Mouse (Mus musculus) thymus, postnatal 36 days (tissue): ENCODE measurements at regions not wholly inside any gene's neighbourhood (a gene's known extent, or its start where the extent isn't known, plus 50 kb on each side); places are given as distances from the start of the nearest gene placed in this dataset.

ENCODE experiments used
- DNase-seq, 2 experiments: peaks; one replicate each; pipeline ENCODE4 v3.0.0; 2022; ENCODE audit warnings: mixed read lengths in 2 of 2

DNA sequence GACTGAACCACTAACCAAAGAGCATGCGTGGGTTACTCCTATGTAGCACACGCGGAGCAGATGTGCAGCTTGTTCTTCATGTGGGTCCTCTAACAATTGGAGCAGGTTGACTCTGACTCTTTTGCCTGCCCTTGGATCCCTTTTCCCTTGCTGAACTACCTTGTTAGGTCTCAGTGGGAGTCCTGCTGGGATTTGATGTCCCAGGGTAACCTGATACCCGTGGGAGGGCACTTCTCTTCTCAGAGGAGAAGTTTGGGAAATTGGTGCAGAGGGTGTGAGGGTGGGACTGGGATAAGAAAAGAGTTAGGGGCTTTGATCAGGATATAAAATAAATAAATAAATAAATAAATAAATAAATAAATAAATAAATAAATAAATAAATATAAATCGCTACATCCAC, 179.7 kb upstream of the Tas2r134 start:
- DNase-seq, result no peak

DNA sequence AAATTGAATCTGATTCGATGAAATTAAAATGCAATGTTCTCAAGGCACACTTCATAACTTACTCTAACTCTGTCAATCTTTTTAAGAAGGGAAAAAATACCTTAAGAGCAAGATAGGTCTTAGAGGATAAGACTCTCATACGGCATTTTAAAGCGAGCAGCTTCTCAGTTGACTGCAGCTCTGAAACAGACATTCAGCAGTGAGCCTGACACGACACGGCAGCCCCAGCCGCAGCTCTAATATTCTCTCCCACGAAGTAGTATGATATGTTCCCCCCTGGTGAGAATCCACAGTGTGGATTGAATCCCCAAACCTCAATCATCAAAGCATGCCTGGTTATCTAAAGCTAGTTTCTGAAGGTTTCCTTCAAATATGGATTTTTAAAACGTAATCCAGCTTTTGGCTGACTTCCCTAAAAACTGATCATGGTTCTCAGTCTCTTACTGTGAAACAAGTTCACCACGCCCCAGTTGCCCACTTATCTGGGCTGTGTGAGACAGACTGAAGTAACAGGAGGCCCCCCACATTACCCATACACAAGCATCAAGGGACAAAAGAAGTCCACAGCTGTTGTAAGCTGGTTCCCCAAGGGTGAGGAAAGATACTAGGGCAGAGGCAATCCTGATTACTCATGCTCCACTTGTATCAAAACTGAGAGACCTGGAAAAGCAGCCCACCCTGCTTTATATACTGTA, 182.8 kb upstream of the Tas2r134 start:
- DNase-seq, result no peak

DNA sequence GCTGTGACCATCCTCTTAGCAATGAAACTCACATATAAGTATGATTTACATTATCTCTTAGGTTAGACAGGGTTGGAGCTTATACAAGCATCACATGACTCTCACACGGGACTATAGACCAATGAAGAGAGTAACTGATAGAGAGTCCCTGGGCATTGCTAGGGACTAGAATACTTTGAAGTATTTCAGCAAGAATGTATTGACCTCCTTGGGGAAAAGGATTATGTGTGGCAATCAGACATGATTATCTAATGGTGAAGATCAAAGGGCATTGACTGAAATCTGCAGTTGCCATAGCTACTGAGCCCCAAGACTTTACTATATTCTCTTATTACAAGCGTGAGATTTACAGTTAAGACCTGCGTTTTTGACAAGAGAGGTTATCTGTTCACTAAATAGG, 183.4 kb upstream of the Tas2r134 start:
- no peak for DNase-seq

DNA sequence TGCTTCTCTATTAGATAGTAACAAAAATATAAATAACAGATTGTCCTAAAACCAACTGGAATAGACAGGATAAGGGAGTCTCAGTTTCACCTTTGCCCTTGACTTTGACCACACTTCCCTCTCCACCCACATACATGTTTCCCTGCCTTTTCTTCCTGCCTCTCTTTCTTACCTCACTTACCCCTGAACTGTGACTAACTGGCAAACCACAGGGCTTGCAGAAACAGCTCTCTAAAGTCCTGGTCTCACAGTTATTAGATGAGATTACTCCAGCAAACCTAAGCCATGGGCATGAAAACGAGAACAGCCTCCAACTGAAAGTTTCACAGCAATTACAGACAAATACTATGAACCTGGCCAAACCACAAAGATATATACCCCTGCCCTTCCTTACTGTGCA, 188.3 kb upstream of the Tas2r134 start:
- no peak for DNase-seq

DNA sequence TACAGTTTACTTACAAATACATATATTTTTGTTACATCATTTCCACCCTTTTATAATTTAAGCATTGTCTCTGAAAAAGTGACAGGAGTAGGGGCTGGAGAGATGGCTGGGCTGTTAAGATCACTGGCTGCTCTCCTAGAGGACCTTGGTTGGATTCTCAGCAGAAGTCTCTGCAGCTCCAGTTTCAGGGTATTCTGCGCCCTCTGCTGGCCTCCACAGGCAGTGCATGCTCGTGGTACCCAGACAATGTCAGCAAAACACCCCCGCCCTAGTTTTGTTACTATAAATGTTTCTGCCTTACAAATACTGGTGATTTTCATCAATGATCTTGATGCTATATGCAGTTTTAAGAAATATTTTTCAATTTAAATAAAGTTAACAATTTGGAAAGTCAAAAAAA, 190.7 kb upstream of the Tas2r134 start:
- peak; percentile 49 to 61 for DNase-seq

DNA sequence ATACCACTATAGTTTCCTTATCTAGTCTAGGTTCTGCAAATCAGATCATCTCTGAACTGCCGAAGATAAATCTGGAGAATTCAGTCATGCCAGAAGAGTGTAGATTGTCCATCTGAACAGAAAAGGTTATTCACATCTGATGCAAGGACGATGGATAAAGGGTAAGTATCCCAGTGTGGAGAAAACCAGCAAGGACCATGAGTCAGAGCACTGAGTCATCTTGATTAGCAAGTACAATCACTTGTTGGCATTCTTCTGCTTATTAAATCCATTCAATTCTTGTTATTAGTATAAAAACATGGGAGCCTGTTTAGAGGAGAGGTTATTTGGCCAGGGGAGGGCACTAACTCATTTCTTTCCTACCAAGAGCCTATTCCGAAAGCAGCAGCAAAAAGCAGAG, 195.7 kb upstream of the Tas2r134 start:
- no peak for DNase-seq

DNA sequence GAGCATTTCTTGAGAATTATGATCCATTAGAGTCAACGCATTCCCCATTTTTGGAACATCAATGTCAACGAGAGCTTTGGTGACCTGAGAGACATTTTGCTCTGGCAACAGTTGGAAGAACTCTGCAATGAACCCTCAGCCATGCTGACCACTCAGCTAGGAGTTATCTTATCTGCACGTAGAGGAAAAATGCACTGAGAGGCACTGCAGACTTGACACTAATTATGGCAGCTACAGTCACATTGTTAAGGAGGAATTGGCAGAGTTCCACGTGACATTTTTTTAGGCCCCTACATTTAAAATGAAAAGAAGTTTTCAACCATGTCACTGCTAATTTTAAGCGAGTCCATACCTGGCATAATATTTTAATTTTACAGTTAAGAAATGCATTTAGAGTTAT, 197.6 kb upstream of the Tas2r134 start:
- no peak for DNase-seq

DNA sequence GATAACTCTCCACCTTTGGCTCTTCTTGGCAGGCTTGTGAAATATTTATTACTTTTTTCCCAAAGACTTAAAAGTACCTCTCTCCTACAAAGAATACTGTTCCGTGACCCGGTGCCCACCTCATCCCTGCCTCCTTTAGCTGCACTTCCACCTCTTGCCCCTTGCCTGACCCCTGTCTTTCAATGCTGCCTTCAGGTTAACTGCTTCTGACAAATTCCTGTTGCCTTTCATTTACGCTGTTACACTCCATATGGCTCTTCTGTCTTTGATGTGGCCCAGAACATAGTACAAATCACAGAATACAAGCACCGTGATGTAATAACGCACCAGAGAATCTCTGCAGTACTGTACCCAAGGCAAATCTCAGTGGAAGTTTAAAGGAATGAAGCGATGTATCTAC, 204.9 kb upstream of the Tas2r134 start:
- DNase-seq, result no peak

DNA sequence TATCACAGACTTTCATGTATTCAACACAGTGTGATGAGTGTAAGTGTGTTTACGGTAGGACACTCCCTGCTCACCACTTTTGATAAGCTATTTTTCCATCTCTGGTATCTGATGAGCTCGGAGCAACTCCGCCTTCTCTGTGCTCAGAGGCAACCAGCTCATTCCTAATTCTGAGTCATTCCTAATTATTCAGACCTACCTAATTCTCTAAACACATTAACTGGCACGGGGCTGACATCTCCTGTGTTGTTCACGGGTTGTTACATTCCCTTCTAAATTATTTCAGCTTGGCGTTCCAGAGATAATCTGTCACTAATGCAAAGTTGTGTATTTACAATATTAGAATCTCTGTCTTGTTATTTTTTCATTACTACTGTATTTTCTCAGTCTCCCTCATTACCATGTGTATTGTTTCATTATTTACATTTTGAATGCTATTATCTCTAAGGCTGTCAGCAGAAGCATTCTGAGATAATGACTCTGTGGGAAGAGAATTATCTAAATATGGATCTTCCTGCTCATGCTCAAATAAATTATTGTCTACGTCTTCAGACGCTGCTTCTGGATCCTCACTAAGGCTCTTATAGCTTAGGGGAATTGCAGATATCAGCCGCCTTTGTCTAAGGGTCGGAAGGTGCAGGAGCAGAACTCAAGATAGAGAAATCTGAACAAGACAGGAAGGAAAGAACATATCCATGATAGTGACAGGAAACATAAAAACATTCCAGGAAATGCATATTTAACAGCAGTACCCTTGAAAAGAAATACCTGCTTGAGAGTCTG, 209.2 kb upstream of the Tas2r134 start:
- no peak for DNase-seq

DNA sequence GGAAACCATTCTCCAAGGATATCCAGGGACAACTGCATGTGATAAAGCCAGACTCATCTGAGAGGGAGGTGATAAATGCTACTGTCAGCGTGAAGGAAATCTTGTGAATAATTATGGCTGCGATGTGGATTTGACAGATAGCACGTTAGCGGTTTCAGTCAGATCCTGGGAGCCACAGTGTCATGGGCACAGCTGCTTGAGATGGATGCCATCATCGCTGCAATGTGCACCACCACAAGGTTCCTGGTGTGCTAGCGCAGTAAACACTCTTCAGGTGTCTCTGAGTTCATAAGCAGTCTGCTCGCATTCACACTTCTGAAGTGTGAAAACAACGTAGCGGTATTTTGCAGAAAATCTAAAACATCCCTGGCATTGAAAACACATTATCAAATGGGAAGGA, 238.9 kb upstream of the Tas2r134 start:
- no peak for DNase-seq

DNA sequence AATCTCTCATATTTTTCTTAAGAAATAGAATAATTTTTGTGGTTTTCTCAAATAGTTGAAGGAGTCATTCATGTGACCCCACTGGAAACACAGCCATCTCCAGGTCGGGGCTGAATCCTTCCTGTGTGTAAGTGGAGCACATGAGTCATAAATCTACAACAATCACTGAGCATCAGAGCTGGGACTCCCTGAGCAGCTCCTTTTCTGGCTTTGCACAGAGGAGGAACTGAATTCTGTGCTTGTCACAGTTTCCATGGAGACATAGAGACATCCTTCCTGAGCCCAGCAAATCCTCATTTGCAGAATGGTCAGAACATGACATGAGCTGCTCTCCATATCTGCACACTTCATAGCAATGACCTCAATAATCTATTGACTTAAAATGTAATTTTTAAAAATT, 238.2 kb upstream of the Rnd3 start:
- no peak for DNase-seq

DNA sequence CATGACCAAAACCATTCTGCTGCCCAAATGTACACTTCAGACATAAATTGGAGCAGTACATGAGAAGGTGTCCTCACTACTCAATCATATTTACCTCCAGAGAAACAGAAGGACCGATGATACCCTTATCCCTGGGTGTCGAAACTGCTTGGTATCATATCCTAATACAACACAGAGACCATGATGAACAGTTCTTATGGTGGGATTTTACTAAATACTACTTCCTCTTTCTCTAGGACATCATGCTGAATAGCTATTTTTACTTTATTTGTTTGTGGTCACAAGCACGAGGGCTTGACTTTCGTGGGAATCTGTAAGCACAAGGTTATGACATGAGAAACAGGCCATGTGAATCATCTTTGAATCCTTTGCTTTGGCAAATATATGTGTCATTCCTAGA, 227.7 kb upstream of the Rnd3 start:
- no peak for DNase-seq

DNA sequence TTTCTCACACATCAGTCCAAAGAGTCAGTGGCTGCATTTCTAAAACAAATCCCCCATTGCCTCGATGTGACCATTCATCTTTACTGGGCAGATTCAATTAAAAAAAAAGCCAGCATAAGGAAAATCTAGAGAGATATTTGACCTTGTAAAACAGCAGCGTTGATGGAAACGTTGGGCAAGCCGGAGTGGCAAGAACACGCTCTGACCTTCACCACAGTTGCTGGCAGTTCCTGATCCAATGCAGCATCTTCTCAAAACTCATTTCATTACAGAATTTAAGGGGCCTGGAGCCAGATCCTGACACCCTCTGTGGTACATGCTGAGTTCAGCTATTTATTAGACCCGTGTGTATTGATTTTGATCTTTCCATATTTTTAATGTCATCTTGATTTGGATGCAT, 225.7 kb upstream of the Rnd3 start:
- DNase-seq, result no peak

DNA sequence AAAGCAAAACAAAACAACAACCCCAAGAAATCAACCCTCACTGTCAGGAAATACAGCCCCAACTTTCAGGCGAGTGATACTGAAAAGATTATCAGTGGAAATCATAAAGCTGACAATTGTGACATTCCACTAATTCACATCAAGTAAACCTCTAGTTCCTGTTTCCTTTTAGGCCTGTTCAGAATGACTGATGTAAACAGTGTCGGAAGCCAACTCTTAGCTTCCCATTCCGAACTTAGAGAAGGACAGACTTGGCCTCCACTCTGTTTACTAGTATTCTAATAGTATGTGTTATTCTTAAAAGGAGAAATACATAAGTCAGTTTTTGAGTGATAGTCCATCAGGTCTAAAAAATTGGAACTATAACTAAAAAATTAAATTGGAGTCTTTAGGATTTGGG, 223.9 kb upstream of the Rnd3 start:
- no peak for DNase-seq

DNA sequence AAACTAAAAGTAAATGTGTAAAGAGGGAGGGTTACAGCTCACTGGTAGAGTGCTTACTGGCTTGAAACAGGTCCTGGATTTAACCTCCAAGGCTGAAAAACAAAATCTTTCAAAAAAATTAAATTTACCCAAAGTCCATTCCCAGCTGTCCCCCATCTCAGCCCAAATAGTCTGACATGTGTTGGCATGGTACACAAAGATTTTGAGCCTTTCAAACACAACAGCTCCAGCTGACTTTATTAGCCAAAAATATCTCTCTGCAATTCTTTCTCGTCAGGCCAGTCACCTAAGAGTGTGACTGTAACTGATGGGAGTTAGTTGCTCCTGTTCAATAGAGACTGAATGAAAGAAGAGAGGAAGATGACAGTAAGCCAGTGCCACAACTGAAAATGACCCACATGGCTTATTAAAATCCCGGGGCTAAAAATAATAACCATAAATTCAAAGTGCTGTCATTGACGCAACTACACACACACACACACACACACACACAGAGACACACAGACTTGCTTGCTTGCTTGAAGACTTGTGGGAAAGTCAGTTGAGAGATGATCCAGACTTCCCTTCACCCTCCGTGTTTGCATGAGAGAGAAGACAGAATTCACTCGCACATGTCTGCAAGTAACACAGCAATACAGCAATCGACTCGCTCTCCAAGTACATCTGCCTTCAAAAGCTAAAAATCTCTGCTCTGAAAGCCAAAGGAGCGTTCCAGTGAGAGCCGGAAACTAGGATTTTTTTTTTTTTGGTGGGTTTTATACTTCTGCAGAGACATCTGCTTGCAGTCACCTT, 214.1 kb upstream of the Rnd3 start:
- DNase-seq, result no peak

DNA sequence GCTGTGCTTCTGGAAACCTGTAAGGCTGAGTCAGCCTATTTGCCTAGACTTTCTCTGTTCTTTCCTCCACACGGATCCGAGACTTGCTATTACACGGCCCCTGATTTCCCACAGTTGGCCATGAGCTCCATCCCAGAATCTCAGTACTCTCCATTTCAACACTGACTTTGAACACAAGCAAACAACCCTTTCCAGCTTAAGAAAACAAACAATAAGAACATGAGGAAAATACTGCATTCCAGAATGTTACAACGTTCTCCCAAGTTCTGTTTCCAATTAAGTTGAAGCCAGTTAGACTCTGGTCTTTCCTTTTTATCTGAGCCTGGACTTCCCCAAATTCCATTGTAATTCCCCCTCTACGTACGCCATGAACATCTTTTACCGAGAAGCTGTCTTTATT, 206.4 kb upstream of the Rnd3 start:
- DNase-seq, result no peak

DNA sequence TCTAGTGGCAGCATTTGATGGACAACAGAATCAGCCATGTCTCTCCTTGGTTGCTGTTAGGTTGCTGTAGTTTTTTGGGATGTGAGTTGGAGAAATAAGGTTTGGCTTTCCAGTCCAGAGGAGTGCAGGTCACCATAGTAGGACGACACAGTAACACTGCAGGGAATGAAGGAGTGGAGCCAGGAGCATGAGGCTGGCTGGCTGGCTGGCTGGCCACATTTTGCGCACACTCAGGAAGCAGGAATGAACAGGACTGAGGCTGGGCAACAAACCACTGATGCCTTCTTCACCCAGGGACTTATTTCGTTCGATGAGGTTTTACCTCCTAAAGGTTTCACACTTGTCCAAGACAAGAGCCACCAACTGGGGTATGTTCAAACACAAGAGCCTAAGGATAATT, 205.9 kb upstream of the Rnd3 start:
- no peak for DNase-seq

DNA sequence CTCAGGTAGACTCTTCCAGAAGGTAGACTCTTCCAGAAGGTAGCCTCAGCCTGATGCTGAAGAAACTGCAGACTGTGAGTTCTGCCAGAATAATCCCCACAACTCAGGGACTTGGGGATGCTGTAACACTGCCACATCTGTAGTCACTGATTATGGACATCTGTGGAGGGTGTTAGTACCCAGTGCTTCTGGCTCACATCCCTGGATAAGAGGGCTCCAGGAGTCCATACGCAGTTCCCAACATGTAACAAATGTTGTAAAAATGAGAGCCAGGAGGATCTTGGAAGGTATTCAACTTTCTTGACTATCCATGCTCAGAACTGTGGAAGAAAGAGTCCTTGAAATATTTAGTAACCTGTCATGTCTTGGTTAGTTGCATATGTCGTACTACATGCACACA, 200.7 kb upstream of the Rnd3 start:
- DNase-seq, result no peak

DNA sequence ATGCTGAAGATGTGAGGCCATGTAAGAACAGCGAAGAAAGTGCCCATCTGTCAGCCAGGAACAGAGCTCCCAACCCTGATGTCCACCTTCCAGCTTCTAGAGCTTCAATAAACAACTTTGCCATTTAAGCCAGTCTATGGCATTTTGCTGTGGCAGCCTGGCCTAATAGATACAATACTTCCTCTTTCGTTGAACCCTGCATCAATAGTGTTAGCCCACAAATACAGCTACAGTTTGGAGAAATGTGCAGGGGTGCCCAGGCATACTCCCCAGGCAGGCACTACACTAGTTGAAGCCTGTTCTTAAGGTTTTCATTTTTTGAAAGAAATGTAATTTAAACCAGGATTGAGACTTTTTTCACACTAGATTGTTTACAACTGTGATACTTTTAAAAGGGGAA, 199.9 kb upstream of the Rnd3 start:
- DNase-seq, result no peak

DNA sequence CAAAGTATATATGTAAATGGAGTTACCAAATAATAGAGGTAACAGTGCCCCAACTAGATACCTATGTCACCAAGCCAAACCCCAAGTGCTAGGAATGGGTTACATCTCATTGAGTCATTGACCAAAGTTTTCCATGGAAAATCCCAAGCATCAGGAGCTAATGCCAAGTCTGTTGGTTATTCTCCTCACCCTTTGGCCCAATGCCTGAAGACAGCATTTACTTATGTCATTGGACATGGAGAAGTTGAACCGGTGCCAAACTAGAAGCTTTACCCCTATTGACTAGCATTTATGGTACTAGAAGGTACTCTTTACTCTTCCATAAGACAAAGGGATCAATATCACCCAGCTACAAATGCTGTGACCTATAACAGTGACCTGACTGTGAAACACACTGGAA, 198.2 kb upstream of the Rnd3 start:
- no peak for DNase-seq

DNA sequence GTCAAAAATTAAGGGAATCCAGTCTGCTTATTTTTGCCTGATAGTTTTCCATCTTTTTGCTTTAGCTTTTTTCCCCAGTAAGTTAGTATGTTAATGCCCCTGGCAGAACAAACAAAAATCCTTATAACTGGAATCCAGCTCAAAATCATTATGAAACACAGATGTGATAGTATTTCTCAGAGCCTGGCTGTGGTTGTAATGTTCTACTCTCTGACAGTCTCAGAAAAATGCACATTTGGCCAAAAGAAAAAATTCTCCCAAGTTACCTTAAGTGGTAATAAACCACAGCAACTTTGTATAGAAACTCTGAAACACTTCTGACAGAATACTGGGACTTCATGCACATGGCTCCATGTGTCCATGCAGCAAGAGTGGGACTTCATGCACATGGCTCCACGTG, 193.5 kb upstream of the Rnd3 start:
- DNase-seq, result no peak

DNA sequence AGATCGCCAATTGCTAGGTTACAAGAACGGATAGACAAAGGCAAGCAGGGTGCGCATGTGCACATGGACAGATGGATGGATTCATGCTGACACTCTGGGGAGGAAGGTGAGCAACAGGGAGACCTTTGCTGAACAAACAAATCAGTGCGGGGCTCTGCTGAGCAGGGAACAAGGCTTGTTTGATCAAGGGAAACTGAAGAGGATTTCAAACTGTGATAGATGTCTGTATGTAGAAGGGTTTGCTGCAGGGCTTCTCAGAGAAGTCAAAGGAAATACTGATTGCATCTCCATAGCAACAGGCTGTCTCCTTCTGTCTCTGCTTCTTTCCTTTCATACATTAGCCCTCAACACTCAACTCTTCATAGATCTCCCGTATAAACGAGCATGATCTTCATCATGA, 185.5 kb upstream of the Rnd3 start:
- DNase-seq, result no peak

DNA sequence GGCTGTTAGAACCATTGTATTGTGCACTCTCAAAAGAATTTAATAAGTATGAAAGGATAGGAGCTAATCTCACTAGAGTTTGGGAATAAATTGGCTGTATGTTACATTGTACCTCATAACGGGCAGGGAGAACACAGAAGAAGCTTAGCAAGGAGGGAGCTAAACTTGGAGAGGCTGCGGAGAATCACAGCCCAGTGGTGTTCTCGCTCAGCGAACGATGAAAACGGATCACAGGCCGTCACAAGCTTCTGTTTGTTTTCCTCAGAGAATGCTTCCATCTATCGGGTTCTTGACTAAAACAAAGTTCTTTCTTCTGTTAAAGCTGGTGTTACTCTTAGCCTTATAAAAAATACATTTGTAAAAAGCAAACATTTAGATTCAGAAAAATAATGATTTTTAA, 178.2 kb upstream of the Rnd3 start:
- no peak for DNase-seq

DNA sequence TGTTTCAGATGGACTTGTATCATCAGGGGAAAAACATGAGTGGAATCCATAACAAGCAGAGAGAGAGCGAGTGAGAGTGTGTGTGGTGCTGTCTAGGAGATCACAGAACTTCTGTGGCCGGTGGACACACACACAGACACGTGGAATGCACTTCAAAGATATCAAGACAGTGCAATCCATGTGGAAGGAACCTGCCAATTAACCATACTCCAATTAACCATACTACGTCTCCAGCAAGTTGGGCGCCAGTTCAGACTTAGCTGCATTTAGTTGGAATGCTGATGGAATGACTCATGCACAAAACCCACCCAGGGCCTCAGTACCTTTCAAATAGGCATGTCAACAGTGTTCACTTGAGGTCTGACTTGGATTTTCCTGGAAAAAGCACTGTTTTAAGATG, 172.8 kb upstream of the Rnd3 start:
- DNase-seq, result no peak
